Mouse (Mus musculus) thymus, postnatal 4 days (tissue): Measurements from ENCODE around the gene Ankrd44.
A peak's percentile ranks its signal among the peaks of the same experiment; 100 is the strongest.
"Not testable (repeated sequence)": the region's sequence is repeated elsewhere in the genome, so short reads cannot be mapped to it uniquely, and the experiment has no call there.

Experiments used
- DNase-seq: peaks from one replicate; pipeline ENCODE4 v3.0.0; 2021

The Ankrd44 gene

GRCm38 (mm10) chr1:54925971-54926771, at the start of gene Ankrd44:
Gene Ankrd44 (minus strand): TSS chr1:54926387.
- DNase-seq: peak; percentile 91

GRCm38 (mm10) chr1:54971687-54972404, 45.7 kb upstream of the Ankrd44 start:
- DNase-seq: no peak

GRCm38 (mm10) chr1:54966858-54967257, 40.7 kb upstream of the Ankrd44 start:
- DNase-seq: no peak

- DNase-seq: no peak
Observed at GRCm38 (mm10) chr1:54965159-54965995, 39.2 kb upstream of the Ankrd44 start.

GRCm38 (mm10) chr1:54961724-54962123, 35.5 kb upstream of the Ankrd44 start:
- no peak for DNase-seq

- DNase-seq: no peak
Observed at GRCm38 (mm10) chr1:54960613-54961165, 34.5 kb upstream of the Ankrd44 start.

GRCm38 (mm10) chr1:54958525-54958924, 32.3 kb upstream of the Ankrd44 start:
- DNase-seq: peak; percentile 61

GRCm38 (mm10) chr1:54956995-54957394, 30.8 kb upstream of the Ankrd44 start:
- not testable (repeated sequence) for DNase-seq

- DNase-seq: peak; percentile 19
Observed at GRCm38 (mm10) chr1:54954856-54955255, 28.7 kb upstream of the Ankrd44 start.

GRCm38 (mm10) chr1:54944648-54945047, 18.5 kb upstream of the Ankrd44 start:
- no peak for DNase-seq

- DNase-seq: no peak
Observed at GRCm38 (mm10) chr1:54935466-54935865, 9.3 kb upstream of the Ankrd44 start.

- DNase-seq: no peak
Observed at GRCm38 (mm10) chr1:54934911-54935310, 8.7 kb upstream of the Ankrd44 start.

GRCm38 (mm10) chr1:54933646-54934045, 7.5 kb upstream of the Ankrd44 start:
- no peak for DNase-seq

GRCm38 (mm10) chr1:54932456-54933115, 6.4 kb upstream of the Ankrd44 start:
- no peak for DNase-seq

- no peak for DNase-seq
Observed at GRCm38 (mm10) chr1:54931231-54931630, 5.0 kb upstream of the Ankrd44 start.

GRCm38 (mm10) chr1:54930670-54931200, 4.5 kb upstream of the Ankrd44 start:
- DNase-seq: no peak

GRCm38 (mm10) chr1:54925451-54925934, 694 bp downstream of the Ankrd44 start:
- DNase-seq: peak; percentile 71

- DNase-seq: no peak
Observed at GRCm38 (mm10) chr1:54924760-54925159, 1.4 kb downstream of the Ankrd44 start.

- DNase-seq: peak; percentile 56
Observed at GRCm38 (mm10) chr1:54924309-54924685, 1.9 kb downstream of the Ankrd44 start.

GRCm38 (mm10) chr1:54923366-54924308, 2.5 kb downstream of the Ankrd44 start:
- DNase-seq: peak; percentile 62

GRCm38 (mm10) chr1:54922707-54923106, 3.5 kb downstream of the Ankrd44 start:
- no peak for DNase-seq
